Mouse (Mus musculus) erythroblast, embryonic 14.5 days (primary cell): ENCODE results near the gene Myl6.

Experiments used
- GATA1 ChIP-seq: IDR thresholded peaks from 2 replicates; pipeline ENCODE4 v1.6.1; 2012; ENCODE audit warnings: low read length, inconsistent platforms, mixed read lengths
- TAL1 ChIP-seq: IDR thresholded peaks from 3 replicates; pipeline ENCODE4 v1.6.1; 2012; ENCODE audit warnings: low read length, inconsistent platforms, mixed read lengths

- peak; percentile 31; the same call in 1 of the 2 replicates for TF ChIP-seq GATA1
- TF ChIP-seq TAL1: no peak
Observed at GRCm38 (mm10) chr10:128510301-128510700, 16.4 kb upstream of the Myl6 start.
